Mouse (Mus musculus): ENCODE measurements at regions not wholly inside any gene's neighbourhood (a gene's known extent, or its start where the extent isn't known, plus 50 kb on each side); places are given as distances from the start of the nearest gene placed in this dataset.

DNA sequence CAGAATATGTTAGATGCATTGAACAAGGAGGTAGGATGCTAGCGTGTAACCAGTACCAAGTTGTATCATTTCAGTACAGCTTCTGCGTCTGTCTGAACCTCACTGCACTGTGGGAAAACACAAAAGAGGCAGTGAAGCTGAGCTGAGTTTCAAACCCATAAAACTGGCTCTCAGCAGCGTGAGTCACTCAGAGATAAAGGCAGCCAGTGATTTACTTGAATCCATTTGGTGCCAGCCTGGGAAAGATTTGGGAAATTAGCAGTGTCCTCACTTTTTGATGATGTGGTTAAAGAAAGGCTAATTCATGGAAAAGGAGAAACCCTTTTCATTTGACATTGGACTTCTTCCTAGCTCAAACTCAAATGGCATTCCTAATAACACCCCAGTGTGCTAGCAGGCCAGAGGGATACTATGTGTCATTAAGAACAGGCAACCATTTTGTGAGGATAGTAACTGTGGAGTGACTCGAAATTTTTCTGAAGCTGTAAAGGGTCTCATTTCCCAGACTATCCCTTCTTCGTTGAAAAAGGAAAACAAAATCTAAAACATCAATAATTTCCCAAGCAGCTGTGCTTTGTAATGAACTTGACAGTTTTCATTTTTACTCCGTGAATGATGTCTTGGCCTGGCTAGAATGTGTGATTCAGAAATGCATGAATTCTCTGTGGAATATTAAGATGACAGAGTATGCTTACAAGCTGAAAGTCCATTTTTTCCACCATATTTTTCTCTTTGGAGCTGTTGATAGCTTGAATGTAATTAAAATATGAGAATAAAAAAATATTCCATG, 85.8 kb upstream of the Cerkl start:
- no peaks in the 10 kb centered on the region for H3K9me3 ChIP-seq (ENCODE audit: low read depth, low read length)
- no peak for ATAC-seq (ENCODE audit: insufficient read depth)
- peak; percentile 28 for DNase-seq
- H3K4me3 ChIP-seq (ENCODE audit: low read depth, low read length): no peak overlapping the region
- TF ChIP-seq CTCF (IDR thresholded peaks at IDR 0.05; ENCODE audit: low read depth): no peak
- no peaks in the 10 kb centered on the region for H3K27me3 ChIP-seq (ENCODE audit: insufficient read depth, low read length)
- no peak overlapping the region for H3K4me2 ChIP-seq
- peaks cover 9% of the 10 kb centered on the region for H3K4me1 ChIP-seq (ENCODE audit: insufficient read depth)
- 61% methylated on average over 6 of the region's 6 CpGs for WGBS
- no peaks in the 10 kb centered on the region for H3K36me3 ChIP-seq (ENCODE audit: insufficient read depth)
- H3K9ac ChIP-seq: no peak overlapping the region
- no peak overlapping the region for H3K27ac ChIP-seq (ENCODE audit: low read depth)

DNA sequence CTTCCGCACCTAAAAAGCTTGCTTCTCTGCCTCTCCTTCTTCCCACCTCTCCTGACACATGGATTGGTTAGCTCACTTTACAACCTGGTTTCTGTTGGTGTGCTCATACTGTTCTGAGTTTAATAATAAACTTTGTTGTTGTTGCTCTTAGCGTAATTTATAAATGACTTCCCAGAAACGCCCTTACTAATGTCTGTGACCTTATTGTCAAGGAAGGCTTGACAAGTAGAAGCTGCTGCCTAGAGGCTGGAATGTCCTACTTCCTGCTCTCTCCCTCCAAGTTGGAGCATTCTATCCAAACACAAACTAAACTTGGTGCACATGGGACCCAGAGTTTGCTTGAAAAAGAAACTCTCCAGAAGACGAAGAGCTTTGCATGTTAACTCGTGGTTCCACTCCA, 86.9 kb upstream of the Cerkl start:
- H3K27me3 ChIP-seq (ENCODE audit: insufficient read depth, low read length): no peaks in the 10 kb centered on the region
- H3K4me3 ChIP-seq (ENCODE audit: low read depth, low read length): no peak overlapping the region
- H3K9ac ChIP-seq: no peak overlapping the region
- no peak overlapping the region; the same call in 1 of the 2 replicates for H3K27ac ChIP-seq (ENCODE audit: low read depth)
- no peaks in the 10 kb centered on the region for H3K36me3 ChIP-seq (ENCODE audit: insufficient read depth)
- no peaks in the 10 kb centered on the region for H3K9me3 ChIP-seq (ENCODE audit: low read depth, low read length)
- DNase-seq: peak; percentile 27
- H3K4me1 ChIP-seq (ENCODE audit: insufficient read depth): peaks cover 16% of the 10 kb centered on the region
- TF ChIP-seq CTCF (IDR thresholded peaks at IDR 0.05; ENCODE audit: low read depth): no peak
- 45% methylated on average over 5 of the region's 5 CpGs for WGBS
- no peak overlapping the region for H3K4me2 ChIP-seq
- no peak for ATAC-seq (ENCODE audit: insufficient read depth)

DNA sequence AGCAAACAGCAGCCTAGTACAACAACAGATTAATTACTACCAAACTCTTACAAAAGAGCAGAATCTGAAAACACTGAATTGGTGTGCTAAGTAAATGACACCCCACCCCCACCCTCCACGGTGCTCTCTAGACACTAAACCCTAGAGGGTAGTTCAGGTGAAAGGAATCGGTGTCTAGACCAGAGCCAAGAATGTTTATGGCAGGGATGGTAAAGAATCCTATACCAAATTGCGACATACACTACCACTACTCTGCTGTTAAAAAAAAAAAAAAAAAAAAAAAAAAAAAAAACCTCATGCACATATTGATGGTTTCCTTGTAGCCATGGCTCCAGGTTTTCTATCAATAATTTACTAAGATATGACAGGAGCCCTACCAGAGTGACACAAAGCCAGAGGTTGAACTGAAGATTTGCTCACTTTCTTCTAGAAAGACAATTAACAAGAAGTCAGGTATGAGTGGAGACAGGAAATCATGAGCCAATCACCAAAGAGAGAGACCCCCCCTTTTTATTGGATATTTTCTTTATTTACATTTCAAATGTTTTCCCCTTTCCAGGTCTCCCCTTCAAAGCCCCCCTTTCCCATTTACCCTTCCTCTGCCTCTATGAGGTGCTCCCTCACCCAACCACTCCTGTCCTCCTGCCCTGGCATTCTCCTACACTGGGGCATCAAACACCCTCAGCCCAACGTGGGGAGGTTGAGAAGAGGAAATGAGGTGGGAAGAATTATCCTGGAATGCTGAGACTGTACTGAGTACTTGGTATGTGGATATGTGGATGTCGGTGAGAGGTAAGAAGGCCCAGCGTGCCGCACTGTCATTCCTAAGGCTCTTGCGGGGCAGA, 87.6 kb upstream of the Cerkl start:
- WGBS: 83% methylated on average over 8 of the region's 8 CpGs
- Histone ChIP-seq H3K4me2 (no peak overlapping the region), H3K4me3 (ENCODE audit: low read depth, low read length) (no peak overlapping the region), H3K27ac (ENCODE audit: low read depth) (no peak overlapping the region), H3K27me3 (ENCODE audit: insufficient read depth, low read length) (no peaks in the 10 kb centered on the region), H3K4me1 (ENCODE audit: insufficient read depth) (peaks cover 16% of the 10 kb centered on the region), H3K9ac (no peak overlapping the region), H3K9me3 (ENCODE audit: low read depth, low read length) (no peaks in the 10 kb centered on the region), H3K36me3 (ENCODE audit: insufficient read depth) (no peaks in the 10 kb centered on the region)
- TF ChIP-seq CTCF (IDR thresholded peaks at IDR 0.05; ENCODE audit: low read depth): no peak
- DNase-seq (no peak), ATAC-seq (ENCODE audit: insufficient read depth) (peak; percentile 12; the same call in 1 of the 2 replicates)

DNA sequence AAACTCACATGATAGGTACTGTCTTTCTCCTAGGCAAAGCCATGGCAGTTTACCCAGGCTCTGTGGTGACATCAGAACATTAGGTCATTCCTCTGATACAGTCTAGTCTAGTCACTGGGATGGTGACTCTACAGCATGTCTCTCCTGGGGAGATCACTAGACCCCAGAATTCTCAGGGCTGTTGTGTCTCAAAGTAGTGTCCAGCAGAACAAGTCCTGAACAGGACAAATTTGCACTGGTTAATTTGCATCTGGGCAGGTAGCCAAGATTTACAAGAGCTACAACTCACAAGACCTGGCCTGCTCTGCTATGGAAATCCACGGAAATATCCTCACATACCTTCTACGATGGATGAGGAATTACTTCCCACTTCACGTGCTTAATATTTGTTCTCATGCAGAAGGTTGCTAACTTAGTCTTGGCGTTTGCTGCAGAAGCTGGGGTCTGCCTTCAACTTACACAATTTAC, 88.2 kb upstream of the Cerkl start:
- Histone ChIP-seq H3K4me1 (ENCODE audit: insufficient read depth) (peaks cover 16% of the 10 kb centered on the region), H3K4me3 (ENCODE audit: low read depth, low read length) (no peak overlapping the region), H3K9ac (no peak overlapping the region), H3K27me3 (ENCODE audit: insufficient read depth, low read length) (no peaks in the 10 kb centered on the region), H3K4me2 (no peak overlapping the region), H3K27ac (ENCODE audit: low read depth) (no peak overlapping the region), H3K9me3 (ENCODE audit: low read depth, low read length) (no peaks in the 10 kb centered on the region), H3K36me3 (ENCODE audit: insufficient read depth) (no peaks in the 10 kb centered on the region)
- WGBS: 30% methylated on average over 4 of the region's 4 CpGs
- ATAC-seq (ENCODE audit: insufficient read depth): peak; percentile 63; the same call in 1 of the 2 replicates
- TF ChIP-seq CTCF (IDR thresholded peaks at IDR 0.05; ENCODE audit: low read depth): no peak
- DNase-seq: peak; percentile 67

GRCm38 (mm10) chr2:79546206-79546605, 88.9 kb upstream of the Itprid2 start:
- H3K27me3 ChIP-seq (ENCODE audit: insufficient read depth, low read length): no peaks in the 10 kb centered on the region
- H3K4me1 ChIP-seq (ENCODE audit: insufficient read depth): peaks cover 16% of the 10 kb centered on the region
- no peaks in the 10 kb centered on the region for H3K36me3 ChIP-seq (ENCODE audit: insufficient read depth)
- no peak for DNase-seq
- no peaks in the 10 kb centered on the region for H3K9me3 ChIP-seq (ENCODE audit: low read depth, low read length)
- WGBS: 78% methylated on average over 4 of the region's 4 CpGs
- H3K9ac ChIP-seq: no peak overlapping the region
- H3K4me3 ChIP-seq (ENCODE audit: low read depth, low read length): no peak overlapping the region
- no peak overlapping the region for H3K4me2 ChIP-seq
- no peak for ATAC-seq (ENCODE audit: insufficient read depth)
- no peak overlapping the region for H3K27ac ChIP-seq (ENCODE audit: low read depth)
- no peak for TF ChIP-seq CTCF (IDR thresholded peaks at IDR 0.05; ENCODE audit: low read depth)

DNA sequence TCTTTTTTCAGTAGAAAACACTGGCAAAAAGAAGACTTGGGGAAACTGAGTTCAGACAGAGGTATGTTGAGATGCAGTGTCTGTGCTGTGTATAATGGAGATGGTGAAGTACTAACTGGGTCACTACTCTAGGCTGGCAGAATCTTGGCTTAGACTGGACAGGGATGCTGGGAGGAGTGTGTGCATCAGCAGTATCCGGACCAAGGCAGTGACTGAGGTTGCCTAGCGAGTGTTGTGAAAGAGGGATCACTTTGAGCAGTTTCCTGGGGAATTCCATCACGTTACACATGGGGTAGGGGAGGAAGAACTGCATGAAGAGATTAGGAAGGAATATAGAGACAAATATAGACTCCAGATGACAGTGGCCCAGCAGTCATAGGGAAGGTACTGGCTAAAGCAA, 87.9 kb upstream of the Itprid2 start:
- 51% methylated on average over 3 of the region's 3 CpGs for WGBS

More for the DNA sequence above, 87.9 kb upstream of the Itprid2 start:
- Histone ChIP-seq H3K27me3 (ENCODE audit: insufficient read depth, low read length) (no peaks in the 10 kb centered on the region), H3K36me3 (ENCODE audit: insufficient read depth) (no peaks in the 10 kb centered on the region), H3K4me2 (no peak overlapping the region), H3K9me3 (ENCODE audit: low read depth, low read length) (no peaks in the 10 kb centered on the region), H3K4me1 (ENCODE audit: insufficient read depth) (peaks cover 16% of the 10 kb centered on the region), H3K4me3 (ENCODE audit: low read depth, low read length) (no peak overlapping the region), H3K9ac (no peak overlapping the region), H3K27ac (ENCODE audit: low read depth) (peak overlapping the region; percentile 20; the same call in 1 of the 2 replicates)
- DNase-seq (no peak), ATAC-seq (ENCODE audit: insufficient read depth) (peak; percentile 61; the same call in 1 of the 2 replicates)
- TF ChIP-seq CTCF (IDR thresholded peaks at IDR 0.05; ENCODE audit: low read depth): no peak

Data from lung, embryonic 14.5 days (tissue).